Mouse (Mus musculus) CH12.LX (cell line): Measurements from ENCODE around the gene Otud7a.

ENCODE experiments used
- CTCF ChIP-seq, 2 experiments: IDR thresholded peaks in 1 of 2; conservative IDR thresholded peaks in 1 of 2; 2 replicates each; pipeline ENCODE4 v1.5.1; 2011 to 2012; ENCODE audit warnings: low read depth in 2 of 2, low read length in 2 of 2, improper control_type of control experiment in 1 of 2, inconsistent platforms in 1 of 2, mild to moderate bottlenecking in 1 of 2, moderate library complexity in 1 of 2
- USF2 ChIP-seq: conservative IDR thresholded peaks from 2 replicates; pipeline ENCODE4 v1.6.1; 2011; ENCODE audit warnings: low read depth, low read length, improper control_type of control experiment
- ZMIZ1 ChIP-seq: IDR thresholded peaks from 2 replicates; pipeline ENCODE4 v1.6.1; 2012; ENCODE audit warnings: low read depth, mild to moderate bottlenecking, inconsistent platforms, low read length, improper control_type of control experiment

DNA sequence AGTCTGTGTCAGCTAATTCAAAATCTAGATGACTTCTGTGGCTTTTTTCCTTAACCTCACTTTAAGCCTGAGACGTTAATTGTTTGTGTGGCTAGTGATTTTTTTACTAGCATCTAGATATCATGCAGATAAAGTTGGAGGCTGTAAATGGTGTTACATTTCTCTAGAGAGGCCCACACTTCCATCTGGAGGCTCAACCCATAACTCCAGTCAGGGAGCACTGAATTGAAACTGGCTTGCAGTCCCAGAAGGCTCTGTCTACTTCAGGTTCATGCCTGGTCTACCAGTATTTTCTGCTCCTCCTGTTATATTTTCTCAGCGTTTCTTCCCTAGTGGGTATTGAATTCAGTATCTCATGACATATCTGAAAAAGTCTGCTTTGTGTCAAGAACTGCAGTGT is 276.1 kb downstream of the Otud7a start:
- TF ChIP-seq CTCF (conservative IDR thresholded peaks at IDR 0.05 in 1 of 2, IDR thresholded peaks at IDR 0.05 in 1 of 2; ENCODE audit: low read depth in 2 of 2, low read length in 2 of 2) (no peak), USF2 (no peak), ZMIZ1 (no peak)
